Mouse (Mus musculus): ENCODE data around the gene Sept12.

Gene Sept12

GRCm38 (mm10) chr16:4997553-4997952 is at the start of gene Sept12:
Gene Sept12, minus strand, starts transcription at chr16:4997852.
- DNase-seq (ENCODE audit: low spot score), result no peak

- no peak for DNase-seq (ENCODE audit: low spot score)
Observed at GRCm38 (mm10) chr16:5045322-5045721, 47.7 kb upstream of the Sept12 start.

GRCm38 (mm10) chr16:5036649-5037234 is 39.1 kb upstream of the Sept12 start:
- no peak for DNase-seq (ENCODE audit: low spot score)

- DNase-seq (ENCODE audit: low spot score), result no peak
Observed at GRCm38 (mm10) chr16:5035591-5035990, 37.9 kb upstream of the Sept12 start.

GRCm38 (mm10) chr16:5029847-5030246 is 32.2 kb upstream of the Sept12 start:
- no peak for DNase-seq (ENCODE audit: low spot score)

GRCm38 (mm10) chr16:5024021-5024420 is 26.4 kb upstream of the Sept12 start:
- DNase-seq (ENCODE audit: low spot score), result no peak

- DNase-seq (ENCODE audit: low spot score), result no peak
Observed at GRCm38 (mm10) chr16:5014578-5014977, 16.9 kb upstream of the Sept12 start.

GRCm38 (mm10) chr16:5013054-5013838 is 15.6 kb upstream of the Sept12 start, which contains the start of gene Rogdi:
Gene Rogdi, minus strand, starts transcription at chr16:5013553.
- DNase-seq (ENCODE audit: low spot score), result peak; percentile 99

GRCm38 (mm10) chr16:5012036-5013005 is 14.7 kb upstream of the Sept12 start:
- peak; percentile 4 for DNase-seq (ENCODE audit: low spot score)

GRCm38 (mm10) chr16:5011285-5011684 is 13.6 kb upstream of the Sept12 start:
- DNase-seq (ENCODE audit: low spot score), result no peak

GRCm38 (mm10) chr16:5010371-5010935 is 12.8 kb upstream of the Sept12 start:
- no peak for DNase-seq (ENCODE audit: low spot score)

GRCm38 (mm10) chr16:5008076-5008475 is 10.4 kb upstream of the Sept12 start:
- DNase-seq (ENCODE audit: low spot score), result no peak

GRCm38 (mm10) chr16:5007492-5007891 is 9.8 kb upstream of the Sept12 start:
- no peak for DNase-seq (ENCODE audit: low spot score)

- peak; percentile 13 for DNase-seq (ENCODE audit: low spot score)
Observed at GRCm38 (mm10) chr16:5007067-5007466, 9.4 kb upstream of the Sept12 start, which contains the start of gene Smim22. Gene Smim22, plus strand, starts transcription at chr16:5007288.

GRCm38 (mm10) chr16:5000611-5001010 is 3.0 kb upstream of the Sept12 start:
- no peak for DNase-seq (ENCODE audit: low spot score)

- no peak for DNase-seq (ENCODE audit: low spot score)
Observed at GRCm38 (mm10) chr16:4998984-4999383, 1.3 kb upstream of the Sept12 start.

GRCm38 (mm10) chr16:4993276-4993675 is 4.4 kb downstream of the Sept12 start:
- no peak for DNase-seq (ENCODE audit: low spot score)

GRCm38 (mm10) chr16:4984717-4985116 is 12.9 kb downstream of the Sept12 start:
- no peak for DNase-seq (ENCODE audit: low spot score)

- peak; percentile 52 for DNase-seq (ENCODE audit: low spot score)
Observed at GRCm38 (mm10) chr16:4979755-4980380, 17.8 kb downstream of the Sept12 start.

- DNase-seq (ENCODE audit: low spot score), result no peak
Observed at GRCm38 (mm10) chr16:4978275-4979051, 19.2 kb downstream of the Sept12 start.

- DNase-seq (ENCODE audit: low spot score), result no peak
Observed at GRCm38 (mm10) chr16:4976180-4976579, 21.5 kb downstream of the Sept12 start.

All from embryo, embryonic 10.5 days (tissue).